Mouse (Mus musculus) lung, postnatal 10 days (tissue): ENCODE results near the gene Mst1.
A peak's percentile ranks its signal among the peaks of the same experiment; 100 is the strongest.

Experiments
- DNase-seq: peaks from one replicate; pipeline ENCODE4 v3.0.0; 2021

Gene Mst1

GRCm38 (mm10) chr9:108104766-108105548 is 24.7 kb downstream of the Mst1 start:
- no peak for DNase-seq

GRCm38 (mm10) chr9:108105549-108105863 is 25.3 kb downstream of the Mst1 start:
- DNase-seq = no peak

GRCm38 (mm10) chr9:108106090-108106489 is 25.9 kb downstream of the Mst1 start:
- DNase-seq = no peak

GRCm38 (mm10) chr9:108107867-108108266 is 27.6 kb downstream of the Mst1 start:
- no peak for DNase-seq

- no peak for DNase-seq
Measured at GRCm38 (mm10) chr9:108110160-108110559, 29.9 kb downstream of the Mst1 start.

- DNase-seq = peak; percentile 20
Measured at GRCm38 (mm10) chr9:108111101-108111592, 30.9 kb downstream of the Mst1 start.

- no peak for DNase-seq
Measured at GRCm38 (mm10) chr9:108111593-108112121, 31.4 kb downstream of the Mst1 start.

- no peak for DNase-seq
Measured at GRCm38 (mm10) chr9:108112719-108113340, 32.6 kb downstream of the Mst1 start.

- no peak for DNase-seq
Measured at GRCm38 (mm10) chr9:108115290-108116077, 35.2 kb downstream of the Mst1 start.

- no peak for DNase-seq
Measured at GRCm38 (mm10) chr9:108117143-108117542, 36.9 kb downstream of the Mst1 start.

GRCm38 (mm10) chr9:108119891-108120411 is 39.7 kb downstream of the Mst1 start:
- peak; percentile 54 for DNase-seq

GRCm38 (mm10) chr9:108120671-108121070 is 40.4 kb downstream of the Mst1 start:
- DNase-seq = no peak

- no peak for DNase-seq
Measured at GRCm38 (mm10) chr9:108121170-108121969, 41.1 kb downstream of the Mst1 start.

- DNase-seq = no peak
Measured at GRCm38 (mm10) chr9:108123916-108124315, 43.7 kb downstream of the Mst1 start.

- DNase-seq = no peak
Measured at GRCm38 (mm10) chr9:108125731-108126130, 45.5 kb downstream of the Mst1 start.

GRCm38 (mm10) chr9:108126436-108127180 is 46.4 kb downstream of the Mst1 start:
- no peak for DNase-seq

GRCm38 (mm10) chr9:108128248-108128647 is 48.0 kb downstream of the Mst1 start:
- DNase-seq = no peak

GRCm38 (mm10) chr9:108129042-108129948 is 49.1 kb downstream of the Mst1 start:
- DNase-seq = no peak

- no peak for DNase-seq
Measured at GRCm38 (mm10) chr9:108131502-108131901, 51.3 kb downstream of the Mst1 start.

- DNase-seq = no peak
Measured at GRCm38 (mm10) chr9:108132373-108132772, 52.1 kb downstream of the Mst1 start.
